Mouse (Mus musculus) embryo, embryonic 11.5 days (tissue): ENCODE measurements around the gene Ankrd11.

Source experiments
- DNase-seq: peaks from one replicate; pipeline ENCODE4 v3.0.0-alpha.2; 2012; ENCODE audit warnings: low read depth, low spot score

Ankrd11 gene

DNA sequence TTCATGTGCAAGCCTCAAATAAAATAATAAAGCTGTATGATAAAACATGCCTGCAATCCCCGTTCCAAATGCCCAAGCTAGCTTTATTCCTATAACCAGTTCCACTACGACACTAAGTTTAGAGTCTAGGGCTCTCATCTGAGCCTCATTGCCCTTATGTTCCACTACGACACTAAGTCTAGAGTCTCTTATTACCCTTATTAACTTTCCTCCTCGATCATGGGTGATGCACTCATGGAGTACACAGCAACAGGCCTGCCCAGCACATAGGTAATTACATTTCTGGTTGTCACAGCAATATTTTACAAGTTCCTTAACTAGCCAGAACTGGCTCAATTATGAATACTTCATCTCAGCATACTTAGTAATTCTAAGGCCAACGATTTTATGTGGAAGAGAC is 36.3 kb downstream of the Ankrd11 start:
- DNase-seq: no peak

DNA sequence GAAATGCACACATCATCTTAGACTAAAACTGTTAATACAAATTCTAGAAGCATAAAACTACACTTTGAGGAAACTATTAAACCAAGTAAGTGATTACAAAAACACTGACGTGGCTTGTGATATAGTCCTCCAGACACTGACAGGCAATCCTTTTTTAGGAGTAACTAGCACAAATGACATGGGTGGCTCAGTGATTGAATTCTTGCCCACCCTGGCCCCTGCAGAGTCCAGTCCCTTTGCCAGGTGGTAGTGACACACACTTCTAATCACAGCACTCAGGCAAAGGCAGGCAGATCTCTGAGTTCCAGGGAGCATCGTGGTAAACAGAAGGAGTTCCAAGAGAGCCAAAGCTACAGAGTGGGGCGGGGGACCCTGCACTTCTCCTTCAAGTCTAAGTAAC is 36.7 kb downstream of the Ankrd11 start:
- DNase-seq: no peak

DNA sequence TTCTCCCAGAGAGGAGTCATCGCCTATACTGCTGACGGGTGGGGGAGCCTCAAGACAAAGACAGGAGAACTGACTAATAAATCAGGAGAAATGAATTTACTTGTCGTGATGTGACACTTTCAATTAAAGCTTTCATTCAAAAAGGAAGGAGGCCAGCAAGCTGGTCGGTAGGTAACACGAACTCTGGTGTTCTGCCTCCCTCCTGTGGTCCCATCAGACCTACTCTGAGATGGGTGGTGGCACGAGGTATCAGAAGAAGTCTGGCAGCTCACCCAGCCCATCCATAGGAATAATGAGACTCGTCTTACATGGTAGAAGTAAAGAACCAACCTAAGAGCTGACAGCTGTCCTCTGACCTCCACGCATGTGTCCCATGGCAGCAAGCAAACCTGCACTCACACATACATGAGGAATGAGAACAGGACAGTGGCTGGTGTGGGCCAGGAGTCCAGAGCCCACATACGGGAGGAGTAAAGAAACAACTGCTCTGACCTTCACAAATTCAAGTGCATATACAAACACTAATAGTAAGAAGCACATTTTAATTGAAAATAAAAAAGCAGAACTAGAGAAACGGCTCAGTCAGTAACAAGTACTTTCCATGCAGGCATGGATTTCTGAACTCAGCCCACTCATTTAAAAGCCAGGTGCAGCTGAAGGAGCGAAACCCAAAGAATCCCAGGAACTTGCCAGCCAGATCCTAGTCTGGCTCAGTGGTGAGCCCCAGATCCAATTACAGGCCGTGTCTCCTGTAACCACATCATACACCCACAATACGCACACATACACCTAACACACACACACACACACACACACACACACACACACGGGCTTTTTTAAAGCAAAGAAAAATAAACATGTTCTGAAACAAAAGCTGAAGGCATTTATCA is 37.8 kb downstream of the Ankrd11 start:
- DNase-seq: no peak

DNA sequence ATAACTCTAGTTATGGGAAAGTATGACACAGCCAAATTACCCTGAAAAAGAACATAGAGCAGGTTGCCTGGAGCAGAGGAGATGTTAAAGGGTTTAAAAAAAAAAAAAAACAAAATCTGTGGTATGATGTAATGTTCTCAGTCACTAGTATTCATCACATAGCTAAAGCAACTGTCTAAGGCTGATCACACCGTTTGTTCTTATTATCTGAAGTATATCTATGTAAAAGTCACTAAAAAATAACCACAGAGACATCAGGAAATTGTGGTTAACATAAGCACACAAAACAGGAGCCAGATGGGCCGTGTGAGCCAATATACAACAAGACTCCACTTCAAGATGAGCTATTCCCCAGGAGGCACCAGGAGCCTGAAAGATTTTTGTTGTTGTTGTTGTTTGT is 41.8 kb downstream of the Ankrd11 start:
- no peak for DNase-seq

DNA sequence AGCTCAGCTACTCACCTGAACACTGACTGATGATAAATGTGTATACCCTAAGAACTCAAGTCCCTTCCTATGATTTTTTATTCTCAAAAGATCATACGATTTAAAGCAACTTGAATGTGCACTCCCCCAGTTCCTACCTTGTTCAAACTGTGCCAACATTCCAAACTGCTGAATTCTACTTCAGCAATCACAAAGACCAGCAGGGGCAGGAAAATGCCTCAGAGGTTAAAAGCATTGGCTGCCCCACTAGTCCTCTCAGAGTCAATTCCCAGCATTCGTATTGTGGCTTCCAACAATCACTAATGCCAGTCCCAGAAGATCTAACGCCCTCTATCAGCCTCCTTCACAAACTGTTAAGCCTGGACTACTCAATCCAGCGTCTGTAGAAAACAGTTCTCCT is 44.1 kb downstream of the Ankrd11 start:
- no peak for DNase-seq

DNA sequence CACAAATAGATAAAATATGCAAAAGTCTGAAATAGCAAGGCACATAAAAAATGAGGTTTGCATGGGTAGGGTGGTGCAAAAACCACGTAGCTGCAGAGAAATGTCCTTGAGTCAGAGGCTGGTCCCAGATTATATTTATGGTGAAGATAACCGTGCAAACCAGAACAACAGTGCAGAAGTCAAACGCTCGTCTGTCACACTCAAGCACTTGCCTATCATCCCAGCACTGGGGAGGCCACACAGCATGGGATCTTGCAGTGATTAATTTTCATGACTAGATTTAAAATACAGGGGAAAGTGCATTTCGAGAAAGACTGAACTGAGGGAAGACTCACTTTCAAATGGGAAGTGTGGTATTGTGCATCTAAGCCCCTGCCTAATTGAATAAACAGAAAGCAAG is 48.3 kb downstream of the Ankrd11 start:
- DNase-seq: no peak

DNA sequence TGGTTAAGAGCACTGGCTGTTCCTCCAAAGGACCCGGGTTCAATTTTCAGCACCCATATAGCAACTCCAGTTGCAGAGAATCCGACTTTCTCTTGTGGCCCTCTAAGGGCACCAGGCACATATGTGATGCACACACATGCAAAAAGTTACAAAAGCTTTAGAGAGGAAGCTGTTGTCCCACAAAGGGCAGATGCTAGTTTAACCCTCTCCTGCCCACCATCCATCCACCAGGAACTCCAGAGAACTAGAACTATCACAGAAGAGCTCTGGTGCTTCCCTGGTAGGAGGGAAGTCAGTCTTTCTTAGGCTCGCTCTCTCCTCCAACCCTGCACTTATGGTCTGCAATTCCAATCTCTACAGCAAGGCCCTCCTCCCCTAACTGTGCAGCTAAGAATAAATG is 49.0 kb downstream of the Ankrd11 start:
- DNase-seq: no peak

DNA sequence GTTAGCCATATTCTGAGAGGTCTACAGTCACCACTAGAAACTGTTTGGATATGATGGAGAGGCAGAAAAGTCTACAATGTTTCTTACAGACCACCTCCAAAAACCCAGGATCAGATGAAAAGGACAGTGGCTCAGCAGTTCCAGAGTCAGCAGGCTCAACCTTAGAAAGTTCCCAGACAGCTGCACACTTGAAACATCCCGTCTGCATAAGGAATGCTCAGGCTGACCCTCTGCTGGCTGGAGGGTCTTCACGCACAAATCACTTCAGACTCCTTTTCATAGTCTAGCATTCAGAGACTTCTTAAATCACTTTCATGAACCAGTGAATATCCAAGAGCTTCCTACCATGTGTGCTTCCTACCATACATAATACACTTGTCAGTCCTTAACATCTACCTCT is 49.8 kb downstream of the Ankrd11 start:
- no peak for DNase-seq

DNA sequence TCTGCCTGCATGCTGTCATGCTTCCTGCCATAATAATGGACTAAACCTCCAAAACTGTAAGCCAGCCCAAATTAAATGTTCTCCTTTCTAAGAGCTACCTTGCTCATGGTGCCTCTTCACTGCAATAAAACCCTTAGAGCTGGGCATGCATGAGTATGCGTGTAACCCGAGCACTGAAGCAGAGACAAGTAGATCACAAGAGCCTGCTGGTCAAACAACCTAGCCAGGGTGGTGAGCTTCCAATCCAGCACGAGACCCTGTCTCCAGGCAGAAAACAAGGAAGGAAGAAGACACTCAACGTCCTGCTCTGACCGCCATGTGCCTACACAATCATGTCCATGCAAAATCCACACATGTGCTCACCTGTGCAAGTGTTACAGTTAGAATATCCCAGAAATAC is 50.7 kb downstream of the Ankrd11 start:
- no peak for DNase-seq

DNA sequence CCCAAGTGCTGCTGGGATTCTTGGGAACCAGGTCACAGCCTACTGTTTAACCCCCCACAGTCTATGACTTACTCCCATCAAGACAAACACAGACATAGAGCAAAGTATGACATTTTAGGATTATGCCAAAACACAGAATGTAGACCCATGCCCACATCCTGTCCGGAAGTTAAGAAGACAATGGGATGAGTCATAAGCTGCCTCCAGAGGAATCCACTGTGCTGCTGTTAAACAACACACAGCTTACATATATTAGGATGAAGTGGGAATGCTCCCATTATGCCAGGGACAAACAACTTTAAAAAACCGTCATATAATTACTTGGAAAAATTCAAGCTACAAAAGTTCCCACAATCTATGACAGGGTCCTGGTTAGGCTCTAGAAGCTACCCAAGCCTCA is 52.1 kb downstream of the Ankrd11 start:
- DNase-seq: no peak

DNA sequence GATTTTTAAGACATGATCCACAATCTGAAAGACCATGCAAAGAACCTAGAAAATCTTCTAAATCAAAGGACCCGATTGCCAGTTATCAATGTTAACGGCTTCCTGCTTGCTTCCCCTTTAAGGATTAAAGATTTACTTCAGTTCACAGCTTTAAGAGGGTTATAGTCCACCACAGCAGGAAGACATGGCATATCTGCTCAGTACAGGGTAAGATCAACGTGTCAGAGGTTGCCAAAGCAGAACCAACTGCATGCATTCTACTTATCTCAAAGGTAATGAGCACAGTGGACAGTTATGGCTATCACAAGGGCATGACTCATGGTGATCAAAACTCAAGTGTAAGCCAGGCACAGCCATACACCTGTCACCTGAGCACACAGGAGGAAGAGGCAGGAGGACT is 53.1 kb downstream of the Ankrd11 start:
- DNase-seq: no peak

DNA sequence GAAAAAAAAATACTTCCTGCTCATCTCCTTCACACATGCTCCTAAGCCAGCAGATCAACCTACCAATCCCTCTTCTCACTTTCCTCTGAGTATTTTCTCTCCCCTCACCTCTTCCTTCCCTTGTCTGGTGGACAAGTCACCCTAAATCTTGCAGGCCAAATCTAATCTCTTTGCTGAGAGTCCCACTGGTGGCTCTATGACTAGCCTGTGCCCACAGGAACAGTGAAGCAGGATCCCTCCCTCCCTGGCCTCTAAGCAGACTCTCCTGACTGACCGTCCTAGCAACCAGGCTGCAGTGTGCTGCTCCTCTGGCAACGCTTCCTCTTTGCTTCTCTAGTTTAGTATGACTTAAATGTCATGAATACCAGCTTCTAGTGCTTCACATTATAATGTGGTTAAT is 54.8 kb downstream of the Ankrd11 start:
- DNase-seq: no peak

DNA sequence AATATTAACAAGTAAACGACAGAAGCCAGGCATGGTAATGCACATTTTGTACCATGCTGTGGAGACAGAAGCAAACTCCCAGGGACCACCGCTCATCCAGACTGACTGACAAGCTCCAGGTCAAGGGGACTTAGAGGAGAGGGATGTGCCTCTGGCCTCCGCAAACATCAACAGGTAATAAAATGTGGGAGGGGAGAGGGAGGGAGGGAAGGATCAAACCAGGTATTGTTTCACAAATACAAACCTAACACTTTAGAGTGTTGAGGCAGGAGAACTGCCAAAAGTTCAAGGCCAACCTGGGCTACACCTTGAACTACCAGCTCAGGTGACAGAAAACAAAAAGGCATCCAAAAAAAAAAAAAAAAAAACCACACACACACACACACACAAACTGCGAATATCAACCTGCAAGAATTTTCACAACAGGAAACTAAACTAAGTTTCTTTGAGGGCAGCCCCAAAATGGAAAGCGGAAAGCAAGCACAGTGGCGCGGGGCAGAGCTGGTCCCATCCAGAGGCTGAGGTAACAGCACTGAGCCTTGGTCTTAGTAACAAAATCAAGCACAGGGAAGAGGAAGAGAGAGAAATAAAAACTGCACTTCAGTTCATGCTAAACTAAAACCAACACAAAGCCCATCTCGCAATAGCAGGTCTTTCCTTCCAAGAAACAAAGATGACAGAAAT is 55.4 kb downstream of the Ankrd11 start:
- DNase-seq: no peak

DNA sequence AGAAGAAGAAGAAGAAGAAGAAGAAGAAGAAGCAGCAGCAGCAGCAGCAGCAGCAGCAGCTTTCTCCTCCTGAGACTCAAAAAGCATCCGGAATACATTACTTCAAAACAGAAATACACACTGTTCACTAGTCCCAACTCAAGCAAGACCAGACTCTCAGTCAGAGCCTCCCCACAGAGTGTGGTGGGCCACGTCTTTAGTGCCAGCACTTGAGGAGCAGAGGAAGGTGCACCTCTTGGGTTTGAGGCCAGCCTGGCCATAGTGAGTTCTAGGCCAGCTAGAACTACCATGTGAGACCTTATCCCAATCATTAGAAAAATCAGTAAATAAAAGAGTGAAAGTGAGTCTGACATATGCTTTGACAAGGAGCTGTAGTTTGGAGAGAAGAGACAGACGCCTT is 57.9 kb downstream of the Ankrd11 start:
- DNase-seq: no peak

DNA sequence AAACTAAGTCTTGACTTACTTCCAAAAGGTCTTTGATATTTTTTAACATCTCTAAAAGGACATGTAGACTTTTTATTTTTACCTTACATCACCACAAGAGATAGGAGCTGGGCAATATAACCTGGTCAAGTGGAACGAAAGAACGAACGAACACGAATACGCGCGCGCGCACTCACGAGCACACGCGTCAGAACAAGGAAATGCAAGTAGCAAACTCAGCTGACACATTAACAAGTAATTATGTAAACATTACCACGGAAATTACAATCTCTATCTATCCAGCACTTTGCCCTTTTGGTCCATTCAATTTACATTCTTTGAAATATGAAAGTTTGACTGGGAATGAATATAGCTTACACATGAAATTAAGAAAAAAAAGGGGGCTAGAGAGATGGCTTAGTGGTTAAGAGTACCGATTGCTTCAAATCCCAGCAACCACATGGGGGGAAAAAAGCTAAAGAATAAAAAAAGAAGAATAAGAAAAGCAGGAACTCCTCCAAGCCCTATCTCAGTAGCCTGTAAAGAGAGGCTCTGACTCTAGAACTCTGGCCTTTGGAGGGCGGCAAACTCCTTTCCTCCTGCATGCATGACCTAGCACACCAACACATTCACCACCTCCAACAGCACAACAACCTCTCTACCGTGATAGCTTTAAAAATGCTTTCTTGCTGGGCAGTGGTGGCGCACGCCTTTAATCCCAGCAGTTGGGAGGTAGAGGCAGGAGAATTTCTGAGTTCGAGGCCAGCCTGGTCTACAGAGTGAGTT is 58.7 kb downstream of the Ankrd11 start:
- no peak for DNase-seq

DNA sequence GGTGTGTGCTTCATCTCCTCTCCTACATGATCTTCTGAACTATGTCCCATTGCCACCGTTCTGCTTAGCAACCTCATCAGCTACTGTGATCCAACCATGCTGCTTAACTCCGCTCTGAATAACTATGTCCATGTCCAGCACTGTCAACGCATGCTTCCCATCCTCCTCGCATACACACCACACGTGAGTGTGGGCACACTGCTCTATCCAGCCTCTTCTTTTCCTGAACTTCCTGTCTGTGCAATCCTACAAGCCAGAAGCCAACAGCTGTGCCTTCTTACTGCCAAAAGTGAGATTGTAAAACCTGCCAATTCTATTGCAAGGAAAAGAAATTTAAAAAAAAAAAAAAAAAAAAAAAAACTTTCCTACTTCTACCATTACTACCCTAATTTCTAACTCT is 60.4 kb downstream of the Ankrd11 start:
- no peak for DNase-seq

DNA sequence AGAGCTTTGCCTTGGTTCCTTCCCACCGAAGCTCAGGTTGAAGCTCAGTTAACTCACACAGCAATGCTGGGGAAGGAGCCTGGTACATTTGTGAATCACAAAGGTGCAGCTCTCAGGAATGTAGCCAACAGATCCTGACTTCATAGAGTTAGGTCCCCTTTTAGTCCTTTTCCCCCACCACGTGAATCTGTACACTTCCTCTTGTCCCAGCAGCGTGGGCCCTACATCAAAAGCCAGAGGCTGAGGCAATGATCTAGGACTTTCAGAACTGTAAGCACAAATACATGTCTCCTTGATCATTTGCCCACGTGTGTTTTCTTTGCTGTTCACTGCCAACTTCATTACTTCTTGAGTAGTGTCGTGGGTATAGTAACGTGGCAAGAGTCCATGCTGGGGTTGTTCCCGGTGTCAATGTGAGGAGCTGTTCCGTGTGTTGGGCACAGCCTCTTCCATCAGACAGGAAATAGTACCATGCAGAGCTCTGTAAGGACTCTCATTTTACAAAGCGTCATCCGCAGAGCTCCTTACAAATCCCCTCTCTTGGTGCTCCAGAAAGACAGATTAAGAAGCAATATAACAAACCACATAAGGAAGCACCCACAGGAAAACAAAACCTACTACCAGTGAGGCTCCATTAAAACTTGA is 62.1 kb downstream of the Ankrd11 start:
- no peak for DNase-seq

DNA sequence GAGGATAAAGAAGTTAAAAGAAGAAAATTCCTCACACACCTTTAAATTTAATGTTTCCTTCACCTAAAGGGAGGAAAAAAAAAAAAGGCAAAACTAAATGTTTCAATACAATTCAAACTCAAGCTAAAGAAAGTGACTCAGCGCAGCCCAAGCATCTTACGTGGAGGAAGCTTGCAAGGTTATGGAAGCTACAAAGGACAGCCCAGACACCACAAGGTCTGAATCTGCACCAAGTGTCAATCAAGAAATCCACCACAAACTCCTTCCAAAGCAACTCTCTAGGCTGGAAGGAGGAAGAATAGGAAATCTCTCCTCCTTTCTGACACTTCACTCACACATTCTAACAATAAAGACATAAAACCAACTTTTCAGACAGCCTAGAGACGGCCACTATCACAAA is 62.7 kb downstream of the Ankrd11 start:
- no peak for DNase-seq

DNA sequence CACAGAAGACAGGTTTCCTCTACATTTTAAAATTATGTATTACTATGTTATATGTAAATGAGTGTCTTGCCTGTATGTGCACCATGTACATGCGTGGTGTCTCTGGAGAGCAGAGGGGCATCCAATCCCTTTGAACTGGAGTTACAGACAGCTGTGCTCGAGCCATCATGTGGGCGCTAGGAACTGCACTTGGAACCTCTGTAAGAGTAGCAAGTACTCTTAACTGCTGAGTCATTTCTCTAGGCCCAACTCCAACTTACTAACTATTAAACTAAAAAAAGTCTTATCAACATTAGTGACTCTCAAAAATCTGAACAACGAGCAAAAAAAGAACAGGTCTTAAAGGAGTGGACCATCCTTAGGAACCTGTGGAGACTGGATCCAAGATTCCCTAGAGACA is 66.0 kb downstream of the Ankrd11 start:
- no peak for DNase-seq

DNA sequence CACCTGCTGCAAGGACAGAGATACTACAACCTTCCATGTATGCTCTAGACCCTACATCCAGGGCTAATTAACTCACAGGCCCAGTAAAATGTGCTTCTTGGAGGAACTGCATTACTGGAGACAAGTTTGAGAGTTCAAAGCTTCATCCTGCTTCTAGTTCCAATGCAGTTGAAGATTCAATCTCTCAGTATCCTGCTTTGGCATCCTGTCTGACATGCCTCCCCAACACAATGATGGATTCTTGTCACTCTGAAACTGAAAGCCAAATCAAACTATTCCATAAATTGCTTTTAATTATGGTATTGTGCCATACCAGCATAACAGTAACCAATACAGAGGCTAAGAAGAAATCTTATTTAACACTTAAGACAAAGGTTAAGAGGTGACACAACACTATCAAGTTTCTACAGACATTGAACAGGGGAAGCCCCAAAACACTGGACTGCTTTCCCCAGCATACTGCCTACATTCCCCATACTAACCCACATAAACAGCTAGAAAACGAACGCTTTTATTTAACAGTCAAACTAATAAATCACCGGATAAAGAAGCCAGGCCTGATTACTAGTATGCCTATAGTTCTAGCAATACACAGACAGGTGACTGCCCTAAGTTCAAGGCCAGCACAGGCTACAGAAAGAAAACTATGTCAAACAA is 72.0 kb downstream of the Ankrd11 start:
- DNase-seq: no peak

DNA sequence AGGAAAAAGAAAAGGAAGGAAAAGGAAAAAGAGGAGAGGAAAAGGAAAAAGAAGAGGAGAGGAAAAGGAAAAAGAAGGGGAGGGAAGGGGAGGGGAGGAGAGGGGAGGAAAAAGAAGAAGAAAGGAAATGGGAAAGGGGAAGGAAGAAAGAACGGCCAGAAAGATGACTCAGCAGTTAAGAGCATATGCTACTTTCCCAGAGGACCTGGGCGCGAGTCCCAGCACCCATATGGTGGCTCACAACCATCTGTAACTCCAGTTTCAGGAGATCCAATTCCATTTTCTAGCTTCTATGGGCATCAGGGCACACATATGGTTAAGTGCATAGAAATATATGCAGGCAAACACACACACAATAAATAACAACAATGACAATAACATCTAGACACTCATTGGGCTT is 73.9 kb downstream of the Ankrd11 start:
- no peak for DNase-seq

DNA sequence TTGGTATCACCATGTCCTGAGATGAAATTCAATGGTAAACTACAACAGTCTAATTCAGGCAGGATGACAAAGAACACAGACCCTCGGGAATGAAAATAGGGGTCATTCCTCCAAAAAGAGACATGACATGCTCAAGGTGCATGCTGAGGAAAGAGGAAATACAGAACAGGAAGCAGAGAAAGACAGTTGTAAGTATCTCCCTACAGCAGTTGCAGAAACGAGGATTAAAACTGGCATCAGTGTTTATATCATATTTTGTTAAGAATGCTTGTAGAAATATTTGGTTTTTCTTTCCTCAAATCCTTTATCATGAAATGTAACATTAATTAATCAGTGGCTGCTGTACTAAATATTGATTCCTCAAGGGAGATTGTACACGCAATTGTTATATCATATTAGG is 75.4 kb downstream of the Ankrd11 start:
- DNase-seq: no peak
